Mouse (Mus musculus) midbrain, embryonic 10.5 days (tissue): ENCODE measurements around the gene Gm20388. TPM values are rescaled to one million over a fixed set of nuclear protein-coding genes. Genes with fewer than 3 reads are reported as not detected.
A peak's percentile ranks its signal among the peaks of the same experiment; 100 is the strongest.

Source experiments
- DNase-seq: peaks from one replicate; pipeline ENCODE4 v3.0.0-alpha.2; 2017; ENCODE audit warnings: low spot score
- H3K27ac ChIP-seq: fragments of 300-500 bp; sonication (generic); replicated peaks from 2 replicates; pipeline ENCODE4 v1.5.1; 2016; ENCODE audit warnings: mild to moderate bottlenecking
- H3K27me3 ChIP-seq: fragments of 300-500 bp; sonication (generic); 2 replicates; pipeline ENCODE4 v1.6.1; 2016; ENCODE audit warnings: low read depth, mild to moderate bottlenecking; ENCODE audit not compliant: poor library complexity, severe bottlenecking
- H3K36me3 ChIP-seq: fragments of 300-500 bp; sonication (generic); 2 replicates; pipeline ENCODE4 v1.6.1; 2016; ENCODE audit warnings: mild to moderate bottlenecking, moderate library complexity
- H3K4me1 ChIP-seq: fragments of 300-500 bp; sonication (generic); 2 replicates; pipeline ENCODE4 v1.6.1; 2016
- H3K4me3 ChIP-seq: fragments of 300-500 bp; sonication (generic); 2 replicates; pipeline ENCODE4 v1.5.1; 2016; ENCODE audit warnings: mild to moderate bottlenecking, moderate library complexity
- H3K9me3 ChIP-seq: fragments of 300-500 bp; sonication (generic); replicated peaks from 2 replicates; pipeline ENCODE4 v1.6.1; 2016; ENCODE audit warnings: mild to moderate bottlenecking
- WGBS: fragments of 180-500 bp; shearing (Covaris S2); methylation state at CpG from one replicate; pipeline ENCODE4 v1.1.7; 2016; 5-methylcytosine and 5-hydroxymethylcytosine counted together
- polyA plus RNA-seq: library from polyadenylated mRNA; unstranded; fragments of >200 nt; fragmentation: Nextera tagmentation; extraction: Ambion mirVana; gene quantifications from 2 replicates; pipeline ENCODE4 v1.2.1, GENCODE M21; 2016

The Gm20388 gene
- polyA plus RNA-seq, 1 experiment from 2014 or later = 7.1 TPM

- 89% methylated on average over 5 of the region's 5 CpGs for WGBS
Observed at GRCm38 (mm10) chr8:123705376-123705775, 3794.7 kb downstream of the Gm20388 start.

GRCm38 (mm10) chr8:123707137-123707536 lies 3796.5 kb downstream of the Gm20388 start:
- Histone ChIP-seq H3K36me3 (no peaks in the 10 kb centered on the region), H3K4me1 (peaks cover 20% of the 10 kb centered on the region), H3K27ac (no peak overlapping the region), H3K27me3 (no peaks in the 10 kb centered on the region), H3K9me3 (no peaks in the 10 kb centered on the region), H3K4me3 (no peak overlapping the region)
- 91% methylated on average over 16 of the region's 16 CpGs for WGBS
- no peak for DNase-seq

More at GRCm38 (mm10) chr8:123705376-123705775, 3794.7 kb downstream of the Gm20388 start:
- H3K27me3 ChIP-seq = no peaks in the 10 kb centered on the region; the same call in 1 of the 2 replicates
- peaks cover 28% of the 10 kb centered on the region for H3K4me1 ChIP-seq
- no peak overlapping the region for H3K4me3 ChIP-seq
- no peak for DNase-seq
- no peaks in the 10 kb centered on the region for H3K9me3 ChIP-seq
- no peak overlapping the region; the same call in 1 of the 2 replicates for H3K27ac ChIP-seq
- no peaks in the 10 kb centered on the region for H3K36me3 ChIP-seq

GRCm38 (mm10) chr8:123708729-123709128 lies 3798.1 kb downstream of the Gm20388 start:
- Histone ChIP-seq H3K4me1 (peaks cover 17% of the 10 kb centered on the region; the same call in 1 of the 2 replicates), H3K9me3 (no peaks in the 10 kb centered on the region), H3K36me3 (no peaks in the 10 kb centered on the region), H3K4me3 (no peak overlapping the region), H3K27me3 (no peaks in the 10 kb centered on the region), H3K27ac (no peak overlapping the region)
- no peak for DNase-seq
- whole genome bisulfite sequencing = 87% methylated on average over 8 of the region's 8 CpGs

- Histone ChIP-seq H3K27ac (no peak overlapping the region), H3K4me1 (peaks cover 17% of the 10 kb centered on the region; the same call in 1 of the 2 replicates), H3K36me3 (no peaks in the 10 kb centered on the region), H3K9me3 (no peaks in the 10 kb centered on the region), H3K27me3 (peaks cover 9% of the 10 kb centered on the region; the same call in 1 of the 2 replicates), H3K4me3 (no peak overlapping the region)
- no peak for DNase-seq
- WGBS = 85% methylated on average over 5 of the region's 5 CpGs
Observed at GRCm38 (mm10) chr8:123710335-123710734, 3799.7 kb downstream of the Gm20388 start.

- peaks cover 26% of the 10 kb centered on the region; the same call in 1 of the 2 replicates for H3K27me3 ChIP-seq
- H3K9me3 ChIP-seq = no peaks in the 10 kb centered on the region
- DNase-seq = no peak
- no peak overlapping the region for H3K4me3 ChIP-seq
- over 99% methylated on average over 5 of the region's 5 CpGs for WGBS
- H3K36me3 ChIP-seq = no peaks in the 10 kb centered on the region
- peaks cover 55% of the 10 kb centered on the region for H3K4me1 ChIP-seq
- no peak overlapping the region for H3K27ac ChIP-seq
Observed at GRCm38 (mm10) chr8:123714451-123714850, 3803.8 kb downstream of the Gm20388 start.

- DNase-seq = no peak
- WGBS = 47% methylated on average over 13 of the region's 13 CpGs
- no peak overlapping the region for H3K4me3 ChIP-seq
- peaks cover 61% of the 10 kb centered on the region for H3K4me1 ChIP-seq
- peak overlapping the region; percentile 76 for H3K27ac ChIP-seq
- no peaks in the 10 kb centered on the region for H3K36me3 ChIP-seq
- no peaks in the 10 kb centered on the region for H3K9me3 ChIP-seq
- peaks cover 37% of the 10 kb centered on the region for H3K27me3 ChIP-seq
Observed at GRCm38 (mm10) chr8:123715916-123716592, 3805.4 kb downstream of the Gm20388 start.

GRCm38 (mm10) chr8:123717104-123717503 lies 3806.5 kb downstream of the Gm20388 start:
- Histone ChIP-seq H3K36me3 (no peaks in the 10 kb centered on the region), H3K4me3 (no peak overlapping the region), H3K9me3 (no peaks in the 10 kb centered on the region), H3K4me1 (peaks cover 58% of the 10 kb centered on the region), H3K27me3 (peaks cover 45% of the 10 kb centered on the region), H3K27ac (peak overlapping the region; percentile 76)
- no peak for DNase-seq
- 53% methylated on average over 2 of the region's 2 CpGs for WGBS

GRCm38 (mm10) chr8:123717516-123718490 lies 3807.2 kb downstream of the Gm20388 start:
- Histone ChIP-seq H3K4me3 (no peak overlapping the region), H3K27me3 (peaks cover 52% of the 10 kb centered on the region), H3K36me3 (no peaks in the 10 kb centered on the region), H3K27ac (peak overlapping the region; percentile 68), H3K4me1 (peaks cover 61% of the 10 kb centered on the region), H3K9me3 (no peaks in the 10 kb centered on the region)
- DNase-seq = no peak
- WGBS = 75% methylated on average over 15 of the region's 15 CpGs

- DNase-seq = no peak
- Histone ChIP-seq H3K9me3 (no peaks in the 10 kb centered on the region), H3K4me1 (peaks cover 61% of the 10 kb centered on the region), H3K4me3 (no peak overlapping the region), H3K27me3 (peaks cover 52% of the 10 kb centered on the region), H3K36me3 (no peaks in the 10 kb centered on the region), H3K27ac (no peak overlapping the region)
- 81% methylated on average over 2 of the region's 2 CpGs for WGBS
Observed at GRCm38 (mm10) chr8:123718752-123719151, 3808.1 kb downstream of the Gm20388 start.

- Histone ChIP-seq H3K27me3 (peaks cover 50% of the 10 kb centered on the region), H3K27ac (peak overlapping the region; percentile 23; the same call in 1 of the 2 replicates), H3K4me3 (no peak overlapping the region), H3K4me1 (peaks cover 61% of the 10 kb centered on the region), H3K9me3 (no peaks in the 10 kb centered on the region), H3K36me3 (no peaks in the 10 kb centered on the region)
- 86% methylated on average over 6 of the region's 6 CpGs for WGBS
- no peak for DNase-seq
Observed at GRCm38 (mm10) chr8:123719280-123719679, 3808.6 kb downstream of the Gm20388 start.

GRCm38 (mm10) chr8:123719811-123720210 lies 3809.2 kb downstream of the Gm20388 start:
- H3K27ac ChIP-seq = 0 out of 2 replicates have a peak overlapping the region, but pooled peaks have one; percentile 13
- peaks cover 61% of the 10 kb centered on the region for H3K4me1 ChIP-seq

GRCm38 (mm10) chr8:123720471-123721001 lies 3809.9 kb downstream of the Gm20388 start:
- Histone ChIP-seq H3K27ac (peak overlapping the region; percentile 64), H3K36me3 (no peaks in the 10 kb centered on the region), H3K4me1 (peaks cover 65% of the 10 kb centered on the region), H3K9me3 (no peaks in the 10 kb centered on the region), H3K4me3 (no peak overlapping the region), H3K27me3 (peaks cover 43% of the 10 kb centered on the region)
- WGBS = 20% methylated on average over 12 of the region's 12 CpGs
- no peak for DNase-seq

More at GRCm38 (mm10) chr8:123719811-123720210, 3809.2 kb downstream of the Gm20388 start:
- no peak for DNase-seq
- no peaks in the 10 kb centered on the region for H3K36me3 ChIP-seq
- H3K9me3 ChIP-seq = no peaks in the 10 kb centered on the region
- no peak overlapping the region for H3K4me3 ChIP-seq
- 74% methylated on average over 5 of the region's 5 CpGs for WGBS
- H3K27me3 ChIP-seq = peaks cover 45% of the 10 kb centered on the region
